Mouse (Mus musculus): ENCODE data around the gene Faah.

The Faah gene

GRCm38 (mm10) chr4:115943669-115944314 lies 73.9 kb downstream of the Faah start:
- DNase-seq, result no peak

- DNase-seq, result no peak
These were observed 76.4 kb downstream of the Faah start for GRCm38 (mm10) chr4:115941242-115941820.

- DNase-seq, result no peak
These were observed 77.0 kb downstream of the Faah start for GRCm38 (mm10) chr4:115940681-115941080.

GRCm38 (mm10) chr4:115939295-115940102 lies 78.2 kb downstream of the Faah start, which contains the start of gene Dmbx1:
Gene Dmbx1, minus strand, starts transcription at chr4:115939926.
- DNase-seq, result peak in 1 of 2 experiments; percentile 4

- no peak for DNase-seq
These were observed 79.2 kb downstream of the Faah start for GRCm38 (mm10) chr4:115938276-115939160.

GRCm38 (mm10) chr4:115937061-115937976 lies 80.4 kb downstream of the Faah start:
- no peak for DNase-seq

GRCm38 (mm10) chr4:115936646-115937045 lies 81.1 kb downstream of the Faah start:
- DNase-seq, result no peak

GRCm38 (mm10) chr4:115935835-115936581 lies 81.7 kb downstream of the Faah start:
- DNase-seq, result peak in 1 of 2 experiments; percentile 5

GRCm38 (mm10) chr4:115931556-115932088 lies 86.1 kb downstream of the Faah start:
- DNase-seq, result no peak

- DNase-seq, result no peak
These were observed 90.1 kb downstream of the Faah start for GRCm38 (mm10) chr4:115927637-115928036.

GRCm38 (mm10) chr4:115923262-115923880 lies 94.4 kb downstream of the Faah start:
- no peak for DNase-seq

- no peak for DNase-seq
These were observed 95.0 kb downstream of the Faah start for GRCm38 (mm10) chr4:115922688-115923087.

- no peak for DNase-seq
These were observed 97.8 kb downstream of the Faah start for GRCm38 (mm10) chr4:115919911-115920310.
